Mouse (Mus musculus) Patski (cell line): ENCODE measurements around the gene Rhox6. TPM values are rescaled to one million over a fixed set of nuclear protein-coding genes. Genes with fewer than 3 reads are reported as not detected.
"Not testable (repeated sequence)": the region's sequence is repeated elsewhere in the genome, so short reads cannot be mapped to it uniquely, and the experiment has no call there.

Source experiments
- ATAC-seq: fragments of 100-300 bp; one replicate; pipeline ENCODE4 v1.8.0; 2021
- CTCF ChIA-PET: fragments of 350-600 bp; sonication (Branson Sonifier 250); formaldehyde crosslinking; loops from one replicate; lab custom pipeline; 2022; ENCODE audit warnings: inconsistent platforms; lab: Charles Lee
- POLR2A ChIA-PET: fragments of 350-600 bp; sonication (Branson Sonifier 250); formaldehyde crosslinking; loops from one replicate; lab custom pipeline; 2022; ENCODE audit warnings: antibody characterized with exemption, inconsistent platforms; lab: Charles Lee
- DNase-seq: peaks from one replicate; pipeline ENCODE4 v3.0.0-alpha.2; 2011; ENCODE audit warnings: low read depth, low spot score
- H3K27me3 ChIP-seq: fragments of 371-371 bp; one replicate; pipeline ENCODE4 v1.5.1; 2021
- CTCF ChIP-seq: fragments of 100-300 bp; IDR thresholded peaks from one replicate; pipeline ENCODE4 v1.5.1; 2021
- in situ Hi-C: fragments of 300-500 bp; cut with MboI; formaldehyde crosslinking; loops from 3 replicates; pipeline ENCODE4 v1.11.1; 2018; ENCODE audit warnings: low pct_unique_long_range_greater_than_20kb, mixed read lengths
- polyA plus RNA-seq: library from polyadenylated mRNA; unstranded; gene quantifications from one replicate; pipeline ENCODE4 v1.2.3, GENCODE M21; 2021

The Rhox6 gene
- not detected for polyA plus RNA-seq

DNA sequence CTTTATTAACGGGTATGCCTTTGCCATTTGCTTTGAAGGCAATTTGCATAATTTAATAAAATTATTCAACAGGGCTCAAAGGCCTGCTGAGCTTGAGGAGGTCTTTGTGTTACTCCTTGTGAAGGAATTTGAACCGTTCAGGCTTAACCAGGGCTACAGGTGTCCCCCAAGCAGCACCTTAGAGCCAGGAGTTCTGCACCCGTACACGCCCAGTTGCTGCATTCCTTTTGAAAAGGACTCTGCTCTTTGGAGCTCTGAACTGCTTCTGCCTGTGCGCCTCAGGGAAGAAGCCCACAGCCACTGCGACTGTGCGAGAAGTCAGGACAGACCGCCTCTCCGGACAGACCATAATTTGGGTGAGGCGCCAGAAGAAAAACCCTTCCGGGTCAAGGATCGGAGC, at the start of gene Rhox6:
TSS of gene Rhox6 (plus strand) at position 301 of the 400 bp plus-strand sequence.
- POLR2A ChIA-PET, DNase-seq, H3K27me3 ChIP-seq, in situ Hi-C loops, ATAC-seq, CTCF ChIA-PET: not testable (repeated sequence)

DNA sequence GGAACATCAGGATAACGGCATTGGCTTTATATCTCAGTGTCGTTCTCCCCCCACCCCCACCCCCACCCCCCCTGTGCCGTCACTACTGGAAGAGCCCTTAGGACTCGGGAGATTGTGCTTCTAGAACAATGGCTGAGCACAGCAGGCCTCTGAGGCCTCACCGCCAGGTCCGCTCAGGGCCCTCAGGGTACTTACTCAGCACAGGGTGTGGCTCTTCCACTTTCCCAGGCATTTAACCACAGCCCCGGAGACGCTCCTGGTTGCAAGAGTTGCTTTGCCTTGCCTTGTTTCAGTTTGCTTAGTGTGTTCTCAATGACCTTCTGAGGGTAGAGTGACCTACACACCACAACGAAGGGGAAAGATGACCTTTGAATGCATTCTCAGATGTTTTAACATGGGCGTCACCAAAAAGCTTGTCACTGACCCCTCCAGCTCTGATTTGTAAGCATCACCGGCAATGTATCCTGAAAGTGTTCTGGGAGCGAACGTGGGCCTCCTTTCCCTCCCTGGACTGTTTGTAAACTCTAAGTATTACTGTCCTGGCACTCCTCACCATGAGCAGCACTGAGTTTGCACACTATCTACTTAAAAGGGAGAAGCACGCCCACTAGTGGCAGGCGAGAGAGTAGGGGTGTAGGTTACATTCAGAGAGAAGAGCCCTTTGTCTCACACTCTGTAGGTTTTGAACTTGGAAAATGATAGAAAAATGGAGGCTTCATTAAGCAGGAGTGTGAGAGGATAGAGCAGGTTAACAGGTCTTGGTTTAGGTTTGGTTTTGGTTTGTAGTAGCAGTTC, 19.2 kb upstream of the Rhox6 start:
- TF ChIP-seq CTCF: peak; percentile 41
- no peak for ATAC-seq
- in situ Hi-C loops: no loop called here
- CTCF ChIA-PET: no interaction called here
- H3K27me3 ChIP-seq: no peaks in the 10 kb centered on the region
- POLR2A ChIA-PET: no interaction called here
- DNase-seq: no peak

DNA sequence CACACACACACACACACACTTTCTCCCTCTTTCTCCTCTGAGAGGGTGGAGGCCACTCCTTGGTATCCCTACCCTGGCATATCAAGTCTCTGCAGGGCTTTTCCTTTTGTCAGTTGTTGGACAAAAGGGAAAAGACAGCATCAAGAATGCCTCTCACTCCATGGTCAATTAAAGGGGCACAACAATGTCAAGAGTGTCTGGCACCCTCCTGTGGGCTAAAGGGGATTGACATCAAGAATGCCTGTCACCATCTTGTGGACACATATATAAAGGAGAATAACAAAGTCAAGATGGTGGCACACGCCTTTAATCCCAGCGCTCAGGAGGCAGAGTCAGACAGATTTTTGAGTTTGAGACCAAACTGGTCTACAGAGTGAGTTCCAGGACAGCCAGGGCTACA, 17.3 kb upstream of the Rhox6 start:
- CTCF ChIA-PET: no interaction called here
- POLR2A ChIA-PET: no interaction called here
- no peak for ATAC-seq
- TF ChIP-seq CTCF: no peak
- no peak for DNase-seq
- in situ Hi-C loops: no loop called here
- peaks cover 8% of the 10 kb centered on the region for H3K27me3 ChIP-seq

DNA sequence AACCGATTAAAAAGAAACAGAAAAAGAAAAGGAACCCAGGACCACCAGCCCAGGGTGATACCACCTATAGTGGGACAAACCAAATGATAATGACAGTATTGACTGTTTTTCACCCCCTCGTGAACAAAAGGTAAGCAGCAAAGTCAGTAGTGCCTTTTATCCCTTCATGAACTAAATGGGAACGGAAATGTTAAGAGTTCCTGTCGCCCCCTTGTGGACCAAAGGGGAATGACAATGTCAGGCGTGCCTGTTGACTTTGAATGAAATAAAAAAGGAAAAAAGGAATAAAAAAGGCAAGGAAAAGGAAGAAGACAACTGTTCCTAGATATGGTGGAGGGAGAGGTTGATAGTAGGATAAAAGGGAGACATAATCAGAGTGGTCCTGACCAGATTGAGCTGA, 15.5 kb upstream of the Rhox6 start:
- TF ChIP-seq CTCF: peak; percentile 74
- in situ Hi-C loops: no loop called here
- peaks cover 17% of the 10 kb centered on the region for H3K27me3 ChIP-seq
- POLR2A ChIA-PET: no interaction called here
- CTCF ChIA-PET: no interaction called here
- DNase-seq (no peak), ATAC-seq (no peak)

DNA sequence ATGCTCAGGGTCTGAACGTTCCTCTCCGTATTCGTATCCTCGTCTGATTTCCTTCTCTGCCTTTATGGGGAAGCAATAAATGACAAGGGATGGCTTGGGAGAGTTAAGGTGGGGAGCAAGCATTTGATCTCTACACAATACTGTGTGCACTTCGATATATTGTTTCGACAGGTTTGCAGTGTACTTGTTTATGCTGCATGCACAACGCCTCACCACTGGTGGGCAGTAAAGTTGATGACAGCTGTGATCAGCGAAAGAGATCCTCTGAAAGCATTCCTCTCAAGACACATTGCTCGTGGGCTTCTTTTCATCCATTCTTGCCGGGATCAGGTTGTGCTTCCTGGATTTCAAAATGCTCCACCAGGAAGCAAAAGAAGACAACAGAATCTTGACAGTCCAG, 11.0 kb upstream of the Rhox6 start:
- CTCF ChIA-PET: no interaction called here
- H3K27me3 ChIP-seq: peaks cover 22% of the 10 kb centered on the region
- in situ Hi-C loops: no loop called here
- no peak for TF ChIP-seq CTCF
- POLR2A ChIA-PET: no interaction called here
- ATAC-seq (no peak), DNase-seq (no peak)

DNA sequence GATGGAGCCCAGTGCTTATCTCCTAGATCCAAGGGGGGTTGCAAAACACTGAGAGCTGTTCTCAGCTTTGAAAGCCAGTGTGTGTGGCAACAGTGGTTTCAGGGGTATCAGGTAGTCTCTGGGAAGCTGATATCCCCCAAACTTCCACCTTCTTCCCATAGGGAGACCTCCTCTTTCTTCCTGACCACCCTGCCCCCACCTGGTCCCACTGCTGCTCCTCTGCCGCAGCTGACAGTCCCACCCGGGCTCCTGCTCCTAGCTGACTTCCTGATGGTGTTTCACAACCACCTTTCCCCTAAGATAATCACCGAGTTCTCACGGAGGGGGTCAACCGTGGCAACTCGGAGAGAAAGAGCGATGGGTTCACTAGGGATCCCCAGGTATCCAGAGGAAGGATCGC, 4.7 kb downstream of the Rhox6 start, which contains the start of gene Rhox7a:
TSS of gene Rhox7a (plus strand) at position 301 of the 400 bp plus-strand sequence.
- POLR2A ChIA-PET: not testable (repeated sequence)

DNA sequence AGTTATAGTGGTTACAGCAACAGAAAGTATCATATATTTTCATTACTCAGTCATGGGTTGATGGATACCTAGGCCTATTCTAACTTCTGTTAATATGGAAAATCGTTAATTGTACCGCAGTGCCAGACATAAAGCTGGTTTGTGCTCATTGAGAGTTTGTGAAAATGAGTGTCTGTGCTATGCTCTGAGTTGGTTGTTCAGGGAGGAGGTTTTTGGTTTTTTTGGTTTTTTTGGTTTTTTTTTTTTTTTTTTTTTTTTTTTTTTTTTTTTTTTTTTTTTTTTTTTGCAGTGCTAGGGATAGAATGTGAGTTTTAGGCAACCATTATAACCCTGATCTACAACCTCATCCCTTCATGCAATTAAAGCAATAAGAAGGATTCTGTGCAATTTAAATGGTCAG, 44.9 kb downstream of the Rhox6 start:
- ChIA-PET CTCF (no interaction called here), POLR2A (no interaction called here)
- in situ Hi-C loops: no loop called here
- ATAC-seq (no peak), DNase-seq (no peak)
- no peak for TF ChIP-seq CTCF
- H3K27me3 ChIP-seq: peaks cover 39% of the 10 kb centered on the region

More for the DNA sequence above, 4.7 kb downstream of the Rhox6 start, which contains the start of gene Rhox7a:
- CTCF ChIA-PET, ATAC-seq, DNase-seq, in situ Hi-C loops, H3K27me3 ChIP-seq: not testable (repeated sequence)

DNA sequence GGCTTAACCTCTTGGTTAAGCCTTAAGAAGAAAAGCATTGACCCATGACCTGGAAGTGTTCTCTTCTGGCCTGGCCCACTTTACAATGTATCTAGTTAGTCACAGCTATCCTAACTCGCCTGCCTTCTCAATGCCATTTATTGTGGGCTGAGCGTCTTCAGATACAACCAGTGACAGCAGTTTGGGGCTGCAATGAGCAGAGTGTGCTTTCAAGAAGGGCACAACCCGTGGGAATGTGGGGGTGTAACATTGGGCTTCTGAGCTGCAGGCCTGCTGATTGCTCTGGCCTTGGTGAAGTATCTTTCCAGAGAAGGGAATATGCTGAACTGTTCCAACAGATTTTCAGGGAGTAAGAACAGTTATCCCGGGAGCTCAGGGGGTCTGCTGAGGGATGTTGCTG, 52.1 kb downstream of the Rhox6 start, which contains the start of gene Rhox8:
TSS of gene Rhox8 (minus strand) at position 101 of the 400 bp plus-strand sequence.
- ATAC-seq (no peak), DNase-seq (no peak)
- peaks cover 27% of the 10 kb centered on the region for H3K27me3 ChIP-seq
- no peak for TF ChIP-seq CTCF
- ChIA-PET CTCF (no interaction called here), POLR2A (no interaction called here)
- in situ Hi-C loops: no loop called here

Other genes starting within 250 kb of the Rhox6 start
- gene Rhox3f, start 245.9 kb upstream of the Rhox6 start, polyA plus RNA-seq: not detected
- not detected for gene Rhox4f, start 219.2 kb upstream of the Rhox6 start, polyA plus RNA-seq
- gene Rhox3g, start 198.3 kb upstream of the Rhox6 start, polyA plus RNA-seq: not detected
- not detected for gene Rhox2g, start 183.4 kb upstream of the Rhox6 start, polyA plus RNA-seq
- not detected for gene Rhox4g, start 175.6 kb upstream of the Rhox6 start, polyA plus RNA-seq
- gene Rhox3h, start 158.1 kb upstream of the Rhox6 start, polyA plus RNA-seq: not detected
- gene Rhox2h, start 153.6 kb upstream of the Rhox6 start, polyA plus RNA-seq: not detected
- gene Rhox5, start 22.1 kb upstream of the Rhox6 start, polyA plus RNA-seq: 1.9 TPM
- not detected for gene Rhox7a, start 4.8 kb downstream of the Rhox6 start, polyA plus RNA-seq
- not detected for gene Rhox8, start 52.0 kb downstream of the Rhox6 start, polyA plus RNA-seq
- gene Rhox7b, start 70.3 kb downstream of the Rhox6 start, polyA plus RNA-seq: not detected
- gene Rhox9, start 74.9 kb downstream of the Rhox6 start, polyA plus RNA-seq: not detected
- gene Btg1-ps1, start 191.9 kb downstream of the Rhox6 start, polyA plus RNA-seq: not detected
- not detected for gene Btg1-ps2, start 216.2 kb downstream of the Rhox6 start, polyA plus RNA-seq
- gene Rhox10, start 239.6 kb downstream of the Rhox6 start, polyA plus RNA-seq: not detected